Mouse (Mus musculus) liver, embryonic 14.5 days (tissue): Measurements from ENCODE around the gene Lrrc38. TPM values are rescaled to one million over a fixed set of nuclear protein-coding genes. Genes with fewer than 3 reads are reported as not detected.
"Not testable (repeated sequence)": the region's sequence is repeated elsewhere in the genome, so short reads cannot be mapped to it uniquely, and the experiment has no call there.

ENCODE experiments used
- ATAC-seq: fragments of 200-750 bp; cut with Nextera tagmentation; 2 replicates; pipeline ENCODE4 v1.8.0; 2017; ENCODE audit warnings: moderate number of reproducible peaks, mild to moderate bottlenecking, moderate library complexity; ENCODE audit not compliant: insufficient read depth
- DNase-seq, 3 experiments: peaks; one replicate each; pipeline ENCODE4 v3.0.0-alpha.2; 2012 to 2013; ENCODE audit warnings: low read depth in 3 of 3, low spot score in 3 of 3
- H3K27ac ChIP-seq: fragments of 300-500 bp; sonication (generic); 2 replicates; pipeline ENCODE4 v1.5.1; 2014; ENCODE audit warnings: moderate library complexity, mild to moderate bottlenecking, control low read depth, inconsistent platforms
- H3K27me3 ChIP-seq: fragments of 300-500 bp; sonication (generic); 2 replicates; pipeline ENCODE4 v1.6.1; 2014; ENCODE audit warnings: mild to moderate bottlenecking, low read length, moderate library complexity; ENCODE audit not compliant: control insufficient read depth, insufficient read depth
- H3K36me3 ChIP-seq: fragments of 300-500 bp; sonication (generic); replicated peaks from 2 replicates; pipeline ENCODE4 v1.6.1; 2014; ENCODE audit warnings: low read depth; ENCODE audit not compliant: control insufficient read depth, insufficient read depth
- H3K4me1 ChIP-seq, 2 experiments: fragments of 200-500 bp in 1 of 2; fragments of 300-500 bp in 1 of 2; sonication (generic) in 1 of 2; replicated peaks; 2 replicates each; pipeline ENCODE4 v1.6.1; 2012 to 2014; ENCODE audit warnings: antibody characterized with exemption in 1 of 2, inconsistent platforms in 1 of 2, low read length in 1 of 2; ENCODE audit not compliant: control insufficient read depth in 2 of 2, insufficient read depth in 2 of 2
- H3K4me2 ChIP-seq: fragments of 300-500 bp; sonication (generic); 2 replicates; pipeline ENCODE4 v1.6.1; 2014; ENCODE audit warnings: low read depth, mild to moderate bottlenecking, control low read depth, moderate library complexity
- H3K4me3 ChIP-seq, 2 experiments: fragments of 200-500 bp in 1 of 2; fragments of 300-500 bp in 1 of 2; sonication (generic) in 1 of 2; 2 replicates each; pipeline ENCODE4 v1.5.1; 2012 to 2014; ENCODE audit warnings: low read depth in 2 of 2, low read length in 2 of 2, mild to moderate bottlenecking in 2 of 2, control low read depth in 1 of 2, inconsistent platforms in 1 of 2, moderate library complexity in 1 of 2; ENCODE audit not compliant: insufficient read depth in 1 of 2
- H3K9ac ChIP-seq: fragments of 300-500 bp; sonication (generic); replicated peaks from 2 replicates; pipeline ENCODE4 v1.6.1; 2014; ENCODE audit warnings: mild to moderate bottlenecking, control low read depth, moderate library complexity
- H3K9me3 ChIP-seq: fragments of 300-500 bp; sonication (generic); 2 replicates; pipeline ENCODE4 v1.6.1; 2016; ENCODE audit warnings: low read length, mixed read lengths; ENCODE audit not compliant: control insufficient read depth
- CTCF ChIP-seq: IDR thresholded peaks from 2 replicates; pipeline ENCODE4 v1.5.1; 2016; ENCODE audit warnings: antibody characterized with exemption, low read depth, control low read depth
- EP300 ChIP-seq: IDR thresholded peaks from 2 replicates; pipeline ENCODE4 v1.6.1; 2016; ENCODE audit warnings: antibody characterized with exemption, low read depth
- WGBS: fragments of 180-500 bp; shearing (Covaris S2); extraction: QIAGEN DNeasy Blood & Tissue Kit; methylation state at CpG from one replicate; pipeline ENCODE4 v1.1.7; 2014; ENCODE audit not compliant: insufficient replicate concordance; 5-methylcytosine and 5-hydroxymethylcytosine counted together
- polyA plus RNA-seq, 2 experiments: library from polyadenylated mRNA; depleted of rRNA in 1 of 2; stranded (reverse) in 1 of 2; unstranded in 1 of 2; fragments of >200 nt; fragmentation: Nextera tagmentation in 1 of 2; extraction: Ambion mirVana in 1 of 2; gene quantifications; 2 replicates each; pipeline versions ENCODE4 v1.2.1 to v1.2.3; 2012 to 2014

Lrrc38 gene
- polyA plus RNA-seq, 2 experiments: not detected

DNA sequence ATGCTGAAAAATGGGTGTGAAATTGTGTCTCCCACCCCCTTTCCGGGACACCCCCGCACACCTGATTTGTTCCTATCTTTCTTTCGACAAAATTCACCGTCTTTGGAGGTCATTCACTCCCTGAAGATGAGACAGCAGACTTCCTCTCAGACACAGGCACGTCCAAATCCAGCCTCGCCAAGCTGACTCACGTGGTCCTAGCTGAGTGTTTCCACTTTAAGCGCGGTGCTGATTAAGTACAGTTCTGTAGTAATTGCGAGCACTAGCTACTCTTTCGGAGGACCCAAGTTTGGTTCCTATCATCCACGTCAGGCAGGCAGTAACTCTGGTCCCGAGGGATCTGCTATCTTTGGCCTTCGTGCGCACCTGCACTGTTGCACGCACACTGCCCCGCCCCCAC, 14.6 kb upstream of the Lrrc38 start:
- Histone ChIP-seq H3K27ac (no peak overlapping the region), H3K4me3 (no peak overlapping the region), H3K36me3 (no peaks in the 10 kb centered on the region), H3K4me2 (no peak overlapping the region), H3K27me3 (no peaks in the 10 kb centered on the region), H3K9me3 (no peaks in the 10 kb centered on the region), H3K9ac (no peak overlapping the region), H3K4me1 (no peaks in the 10 kb centered on the region)
- ATAC-seq (no peak), DNase-seq (no peak)
- TF ChIP-seq EP300 (no peak), CTCF (no peak)
- WGBS: 70% methylated on average over 17 of the region's 17 CpGs

- Histone ChIP-seq H3K4me3 (no peak overlapping the region), H3K27ac (no peak overlapping the region), H3K9ac (no peak overlapping the region), H3K4me2 (no peak overlapping the region), H3K36me3 (no peaks in the 10 kb centered on the region), H3K4me1 (no peaks in the 10 kb centered on the region), H3K27me3 (no peaks in the 10 kb centered on the region), H3K9me3 (no peaks in the 10 kb centered on the region)
- WGBS: 34% methylated on average over 2 of the region's 2 CpGs
- TF ChIP-seq CTCF (no peak), EP300 (no peak)
- ATAC-seq (no peak), DNase-seq (no peak)
Measured at GRCm38 (mm10) chr4:143336096-143336495, 13.5 kb upstream of the Lrrc38 start.

DNA sequence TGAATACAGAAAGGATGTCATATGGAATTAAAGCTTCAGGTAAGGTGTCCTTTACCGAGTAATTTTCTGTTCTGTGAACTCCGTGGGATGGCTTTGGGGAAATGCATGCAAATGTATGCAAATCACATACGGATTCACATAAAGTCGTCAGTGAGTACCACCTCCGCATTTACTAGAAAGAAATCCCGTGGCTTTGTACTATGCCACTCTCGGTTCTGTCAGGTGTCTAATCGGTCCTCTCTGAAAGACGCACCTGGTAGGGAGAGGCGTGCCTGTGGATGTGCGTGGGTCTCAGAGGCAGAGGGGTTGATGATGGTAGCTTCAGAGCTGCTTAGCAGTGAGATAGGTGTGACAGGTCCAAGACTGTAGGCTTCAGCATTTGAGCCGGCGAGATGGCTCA, 9.7 kb upstream of the Lrrc38 start:
- DNase-seq (no peak), ATAC-seq (no peak)
- Histone ChIP-seq H3K4me1 (no peaks in the 10 kb centered on the region), H3K27me3 (no peaks in the 10 kb centered on the region), H3K4me3 (no peak overlapping the region), H3K27ac (no peak overlapping the region), H3K4me2 (no peak overlapping the region), H3K9me3 (no peaks in the 10 kb centered on the region), H3K9ac (no peak overlapping the region), H3K36me3 (no peaks in the 10 kb centered on the region)
- no peak for TF ChIP-seq CTCF
- TF ChIP-seq EP300: no peak
- 73% methylated on average over 13 of the region's 13 CpGs for WGBS

DNA sequence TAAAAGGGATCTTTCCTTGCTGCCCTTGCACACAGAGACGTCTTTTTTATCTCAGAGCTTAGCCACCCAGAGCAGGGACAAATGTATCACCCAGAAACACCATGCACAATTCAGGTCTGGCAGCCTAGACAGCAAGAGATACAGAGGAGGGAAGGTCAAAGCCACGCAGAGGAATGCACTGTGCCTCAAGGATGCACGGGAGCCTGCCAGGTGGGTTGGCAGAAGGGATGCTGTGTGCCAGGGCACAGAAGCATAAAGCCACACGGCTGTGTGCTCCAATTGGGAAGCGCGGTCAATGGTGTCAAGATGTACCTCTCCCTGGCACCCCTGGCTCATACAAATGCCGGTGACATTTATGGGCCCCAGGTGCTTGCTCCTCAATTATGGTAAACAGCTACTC, 8.1 kb upstream of the Lrrc38 start:
- TF ChIP-seq CTCF: no peak
- TF ChIP-seq EP300: no peak
- H3K4me1 ChIP-seq: no peaks in the 10 kb centered on the region
- 61% methylated on average over 7 of the region's 7 CpGs for WGBS

DNA sequence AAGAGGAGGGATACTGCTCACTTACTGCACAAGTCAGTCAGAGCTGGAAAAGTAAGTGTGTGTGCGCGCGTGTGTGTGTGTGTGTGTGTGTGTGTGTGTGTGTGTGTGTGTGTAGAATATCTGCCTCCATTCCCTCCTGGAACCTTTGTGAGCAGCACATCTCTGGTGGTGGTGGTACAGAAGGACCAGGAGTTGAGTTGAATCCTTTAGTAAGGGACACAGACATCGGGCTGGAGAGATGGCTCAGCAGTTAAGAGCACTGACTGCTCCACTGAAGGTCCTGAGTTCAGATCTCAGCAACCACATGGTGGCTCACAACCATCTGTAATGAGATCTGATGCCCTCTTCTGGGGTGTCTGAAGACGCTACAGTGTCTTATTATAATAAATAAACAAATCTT, 4.1 kb upstream of the Lrrc38 start:
- H3K4me3 ChIP-seq, H3K4me1 ChIP-seq, H3K4me2 ChIP-seq, ATAC-seq, H3K27ac ChIP-seq, H3K36me3 ChIP-seq, H3K9me3 ChIP-seq, H3K9ac ChIP-seq, DNase-seq: not testable (repeated sequence)
- WGBS: 71% methylated on average over 5 of the region's 5 CpGs
- H3K27me3 ChIP-seq: peaks cover 21% of the 10 kb centered on the region

More for the DNA sequence above, 8.1 kb upstream of the Lrrc38 start:
- DNase-seq (no peak), ATAC-seq (no peak)
- Histone ChIP-seq H3K4me3 (no peak overlapping the region), H3K27me3 (no peaks in the 10 kb centered on the region), H3K9ac (no peak overlapping the region), H3K4me2 (no peak overlapping the region), H3K36me3 (no peaks in the 10 kb centered on the region), H3K27ac (no peak overlapping the region), H3K9me3 (no peaks in the 10 kb centered on the region)

DNA sequence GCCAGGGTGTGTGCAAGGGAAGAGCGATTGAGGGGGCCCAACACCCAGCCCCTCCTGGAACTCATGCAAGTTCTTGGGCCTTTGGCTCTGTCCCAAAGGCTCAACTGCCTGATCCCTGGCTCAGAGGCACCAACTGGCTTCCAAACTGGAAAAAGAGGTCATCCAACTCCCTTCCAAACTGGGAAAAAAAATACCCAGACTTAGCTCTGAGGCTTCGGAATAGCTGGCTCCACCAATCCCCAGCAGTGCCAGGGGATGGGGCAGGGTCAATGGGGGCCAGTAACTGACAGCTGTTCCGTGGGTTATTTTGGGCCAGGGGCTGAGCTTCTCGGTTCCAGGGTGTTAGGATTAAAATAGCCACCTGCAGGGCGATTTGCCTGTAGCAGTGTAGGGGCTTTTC, 879 bp upstream of the Lrrc38 start:
- Histone ChIP-seq H3K4me3 (no peak overlapping the region), H3K9ac (no peak overlapping the region), H3K9me3 (no peaks in the 10 kb centered on the region), H3K36me3 (no peaks in the 10 kb centered on the region), H3K27me3 (peaks cover 28% of the 10 kb centered on the region), H3K4me1 (no peaks in the 10 kb centered on the region), H3K27ac (no peak overlapping the region), H3K4me2 (no peak overlapping the region)
- ATAC-seq (no peak), DNase-seq (no peak)
- 19% methylated on average over 5 of the region's 5 CpGs for WGBS
- TF ChIP-seq CTCF: no peak
- TF ChIP-seq EP300: no peak
